Mouse (Mus musculus): ENCODE data around the gene Kif19a.
A peak's percentile ranks its signal among the peaks of the same experiment; 100 is the strongest.

Kif19a gene

GRCm38 (mm10) chr11:114764820-114765818 is at the start of gene Kif19a:
Kif19a (plus strand) TSS chr11:114765388.
- DNase-seq (ENCODE audit: low read depth, low spot score) = no peak

- no peak for DNase-seq (ENCODE audit: low read depth, low spot score)
Measured at GRCm38 (mm10) chr11:114715531-114715930, 49.7 kb upstream of the Kif19a start.

GRCm38 (mm10) chr11:114720535-114720934 is 44.7 kb upstream of the Kif19a start:
- DNase-seq (ENCODE audit: low read depth, low spot score) = no peak

GRCm38 (mm10) chr11:114722438-114722837 is 42.8 kb upstream of the Kif19a start:
- DNase-seq (ENCODE audit: low read depth, low spot score) = no peak

GRCm38 (mm10) chr11:114723030-114723429 is 42.2 kb upstream of the Kif19a start:
- no peak for DNase-seq (ENCODE audit: low read depth, low spot score)

GRCm38 (mm10) chr11:114724787-114725590 is 40.2 kb upstream of the Kif19a start:
- no peak for DNase-seq (ENCODE audit: low read depth, low spot score)

- peak; percentile 79 for DNase-seq (ENCODE audit: low read depth, low spot score)
Measured at GRCm38 (mm10) chr11:114726965-114727825, 38.0 kb upstream of the Kif19a start, which contains the start of gene Dnaic2. Dnaic2 (plus strand) TSS chr11:114727408.

- DNase-seq (ENCODE audit: low read depth, low spot score) = no peak
Measured at GRCm38 (mm10) chr11:114727826-114728186, 37.4 kb upstream of the Kif19a start.

GRCm38 (mm10) chr11:114728333-114728732 is 36.9 kb upstream of the Kif19a start:
- no peak for DNase-seq (ENCODE audit: low read depth, low spot score)

- no peak for DNase-seq (ENCODE audit: low read depth, low spot score)
Measured at GRCm38 (mm10) chr11:114729832-114730363, 35.3 kb upstream of the Kif19a start.

- peak; percentile 38 for DNase-seq (ENCODE audit: low read depth, low spot score)
Measured at GRCm38 (mm10) chr11:114731711-114732110, 33.5 kb upstream of the Kif19a start.

GRCm38 (mm10) chr11:114732890-114733289 is 32.3 kb upstream of the Kif19a start:
- peak; percentile 38 for DNase-seq (ENCODE audit: low read depth, low spot score)

- DNase-seq (ENCODE audit: low read depth, low spot score) = no peak
Measured at GRCm38 (mm10) chr11:114736111-114736510, 29.1 kb upstream of the Kif19a start.

- DNase-seq (ENCODE audit: low read depth, low spot score) = peak; percentile 43
Measured at GRCm38 (mm10) chr11:114736913-114737624, 28.1 kb upstream of the Kif19a start.

GRCm38 (mm10) chr11:114740598-114740997 is 24.6 kb upstream of the Kif19a start:
- no peak for DNase-seq (ENCODE audit: low read depth, low spot score)

- no peak for DNase-seq (ENCODE audit: low read depth, low spot score)
Measured at GRCm38 (mm10) chr11:114741451-114741850, 23.7 kb upstream of the Kif19a start.

GRCm38 (mm10) chr11:114745134-114745533 is 20.1 kb upstream of the Kif19a start:
- peak; percentile 76 for DNase-seq (ENCODE audit: low read depth, low spot score)

- DNase-seq (ENCODE audit: low read depth, low spot score) = no peak
Measured at GRCm38 (mm10) chr11:114747564-114748138, 17.5 kb upstream of the Kif19a start.

- DNase-seq (ENCODE audit: low read depth, low spot score) = no peak
Measured at GRCm38 (mm10) chr11:114769911-114770310, 4.7 kb downstream of the Kif19a start.

- DNase-seq (ENCODE audit: low read depth, low spot score) = no peak
Measured at GRCm38 (mm10) chr11:114771896-114772295, 6.7 kb downstream of the Kif19a start.
